Mouse (Mus musculus): ENCODE measurements around the gene Klhl10. TPM values are rescaled to one million over a fixed set of nuclear protein-coding genes. Genes with fewer than 3 reads are reported as not detected.

The Klhl10 gene
- polyA plus RNA-seq, 1 experiment from 2014 or later = 0.36 TPM

Small RNA genes lying within 50 kb of the gene (microRNA-seq; reads per million reads assigned to microRNA genes)
- gene Gm27374 (ENCODE audit: borderline number of aligned reads) (not detected), gene Mir7116 (ENCODE audit: borderline number of aligned reads) (1.1 reads per million)

Other genes starting within 250 kb of the Klhl10 start
- gene Krt9, start 248.7 kb upstream of the Klhl10 start, polyA plus RNA-seq (2014; fragmentation: Nextera tagmentation; extraction: Ambion mirVana) = not detected in 2 replicates
- gene Krt14, start 234.4 kb upstream of the Klhl10 start, polyA plus RNA-seq (2014; fragmentation: Nextera tagmentation; extraction: Ambion mirVana) = 2.1 and 2.3 TPM in 2 replicates
- gene Krt16, start 193.0 kb upstream of the Klhl10 start, polyA plus RNA-seq (2014; fragmentation: Nextera tagmentation; extraction: Ambion mirVana) = not detected in 2 replicates
- gene Krt17, start 180.9 kb upstream of the Klhl10 start, polyA plus RNA-seq (2014; fragmentation: Nextera tagmentation; extraction: Ambion mirVana) = 0.32 and 0.42 TPM in 2 replicates
- gene Krt42, start 172.0 kb upstream of the Klhl10 start, polyA plus RNA-seq (2014; fragmentation: Nextera tagmentation; extraction: Ambion mirVana) = not detected in 2 replicates
- 2,121 and 2,222 TPM in 2 replicates for gene Eif1, start 122.0 kb upstream of the Klhl10 start, polyA plus RNA-seq (2014; fragmentation: Nextera tagmentation; extraction: Ambion mirVana)
- not detected in 2 replicates for gene Gast, start 107.5 kb upstream of the Klhl10 start, polyA plus RNA-seq (2014; fragmentation: Nextera tagmentation; extraction: Ambion mirVana)
- gene Hap1, start 85.8 kb upstream of the Klhl10 start, polyA plus RNA-seq (2014; fragmentation: Nextera tagmentation; extraction: Ambion mirVana) = 0.82 and 1.5 TPM in 2 replicates
- gene Jup, start 44.2 kb upstream of the Klhl10 start, polyA plus RNA-seq (2014; fragmentation: Nextera tagmentation; extraction: Ambion mirVana) = 38.8 and 41.6 TPM in 2 replicates
- 24.5 and 25.8 TPM in 2 replicates for gene P3h4, start 27.1 kb upstream of the Klhl10 start, polyA plus RNA-seq (2014; fragmentation: Nextera tagmentation; extraction: Ambion mirVana)
- 39.9 and 43.2 TPM in 2 replicates for gene Fkbp10, start 26.2 kb upstream of the Klhl10 start, polyA plus RNA-seq (2014; fragmentation: Nextera tagmentation; extraction: Ambion mirVana)
- 70.4 and 74.0 TPM in 2 replicates for gene Nt5c3b, start 109 bp upstream of the Klhl10 start, polyA plus RNA-seq (2014; fragmentation: Nextera tagmentation; extraction: Ambion mirVana)
- gene Klhl11, start 30.8 kb downstream of the Klhl10 start, polyA plus RNA-seq (2014; fragmentation: Nextera tagmentation; extraction: Ambion mirVana) = 6.3 and 6.7 TPM in 2 replicates
- gene Acly, start 86.1 kb downstream of the Klhl10 start, polyA plus RNA-seq (2014; fragmentation: Nextera tagmentation; extraction: Ambion mirVana) = 159 and 194 TPM in 2 replicates
- 0.18 and 0.26 TPM in 2 replicates for gene Ttc25, start 103.7 kb downstream of the Klhl10 start, polyA plus RNA-seq (2014; fragmentation: Nextera tagmentation; extraction: Ambion mirVana)
- gene Cnp, start 133.0 kb downstream of the Klhl10 start, polyA plus RNA-seq (2014; fragmentation: Nextera tagmentation; extraction: Ambion mirVana) = 19.4 and 19.7 TPM in 2 replicates
- gene Nkiras2, start 177.3 kb downstream of the Klhl10 start, polyA plus RNA-seq (2014; fragmentation: Nextera tagmentation; extraction: Ambion mirVana) = 35.4 and 36.5 TPM in 2 replicates
- gene Dnajc7, start 178.3 kb downstream of the Klhl10 start, polyA plus RNA-seq (2014; fragmentation: Nextera tagmentation; extraction: Ambion mirVana) = 70.6 and 70.8 TPM in 2 replicates